Mouse (Mus musculus) heart, embryonic 14.5 days (tissue): ENCODE data around the gene Igdcc3. TPM values are rescaled to one million over a fixed set of nuclear protein-coding genes. Genes with fewer than 3 reads are reported as not detected.
A peak's percentile ranks its signal among the peaks of the same experiment; 100 is the strongest.

Experiments
- ATAC-seq: fragments of 200-750 bp; cut with Nextera tagmentation; 2 replicates; pipeline ENCODE4 v1.8.0; 2017; ENCODE audit warnings: low read depth, moderate TSS enrichment; ENCODE audit not compliant: insufficient number of reproducible peaks, insufficient read depth, low FRiP score
- H3K27ac ChIP-seq, 2 experiments: fragments of 200-500 bp in 1 of 2; fragments of 300-500 bp in 1 of 2; sonication (generic) in 1 of 2; replicated peaks in 1 of 2; 2 replicates each; pipeline ENCODE4 v1.5.1; 2012 to 2014; ENCODE audit warnings: low read depth in 2 of 2, low read length in 2 of 2, control low read depth in 1 of 2, mild to moderate bottlenecking in 1 of 2, mixed read lengths in 1 of 2; ENCODE audit not compliant: control insufficient read depth in 1 of 2, insufficient read depth in 1 of 2
- H3K27me3 ChIP-seq: fragments of 300-500 bp; sonication (generic); 2 replicates; pipeline ENCODE4 v1.6.1; 2014; ENCODE audit warnings: mild to moderate bottlenecking, low read length, control low read depth; ENCODE audit not compliant: control insufficient read depth, insufficient read depth
- H3K36me3 ChIP-seq: fragments of 300-500 bp; sonication (generic); 2 replicates; pipeline ENCODE4 v1.6.1; 2014; ENCODE audit warnings: mild to moderate bottlenecking, control low read depth, low read length, mixed read lengths; ENCODE audit not compliant: control insufficient read depth, insufficient read depth
- H3K4me1 ChIP-seq, 2 experiments: fragments of 200-500 bp in 1 of 2; fragments of 300-500 bp in 1 of 2; sonication (generic) in 1 of 2; 2 replicates each; pipeline ENCODE4 v1.6.1; 2012 to 2014; ENCODE audit warnings: low read length in 2 of 2, control low read depth in 1 of 2, mixed read lengths in 1 of 2; ENCODE audit not compliant: control insufficient read depth in 2 of 2, insufficient read depth in 2 of 2
- H3K4me2 ChIP-seq: fragments of 300-500 bp; sonication (generic); 2 replicates; pipeline ENCODE4 v1.6.1; 2014; ENCODE audit warnings: mild to moderate bottlenecking, low read length
- H3K4me3 ChIP-seq, 2 experiments: fragments of 200-500 bp in 1 of 2; fragments of 300-500 bp in 1 of 2; sonication (generic) in 1 of 2; 2 replicates each; pipeline ENCODE4 v1.5.1; 2012 to 2014; ENCODE audit warnings: low read length in 2 of 2, mild to moderate bottlenecking in 2 of 2, control low read depth in 1 of 2, low read depth in 1 of 2, moderate library complexity in 1 of 2; ENCODE audit not compliant: control insufficient read depth in 1 of 2, insufficient read depth in 1 of 2
- H3K9ac ChIP-seq: fragments of 300-500 bp; sonication (generic); 2 replicates; pipeline ENCODE4 v1.6.1; 2014; ENCODE audit warnings: mild to moderate bottlenecking, low read length
- H3K9me3 ChIP-seq: fragments of 300-500 bp; sonication (generic); 2 replicates; pipeline ENCODE4 v1.6.1; 2016; ENCODE audit warnings: low read length, control low read depth; ENCODE audit not compliant: control insufficient read depth
- WGBS: fragments of 180-500 bp; shearing (Covaris S2); extraction: QIAGEN DNeasy Blood & Tissue Kit; methylation state at CpG from one replicate; pipeline ENCODE4 v1.1.7; 2014; 5-methylcytosine and 5-hydroxymethylcytosine counted together
- polyA plus RNA-seq: library from polyadenylated mRNA; unstranded; fragments of >200 nt; fragmentation: Nextera tagmentation; extraction: Ambion mirVana; gene quantifications from 2 replicates; pipeline ENCODE4 v1.2.1, GENCODE M21; 2014

Igdcc3 gene
- 0.36 and 0.63 TPM in 2 replicates for polyA plus RNA-seq

DNA sequence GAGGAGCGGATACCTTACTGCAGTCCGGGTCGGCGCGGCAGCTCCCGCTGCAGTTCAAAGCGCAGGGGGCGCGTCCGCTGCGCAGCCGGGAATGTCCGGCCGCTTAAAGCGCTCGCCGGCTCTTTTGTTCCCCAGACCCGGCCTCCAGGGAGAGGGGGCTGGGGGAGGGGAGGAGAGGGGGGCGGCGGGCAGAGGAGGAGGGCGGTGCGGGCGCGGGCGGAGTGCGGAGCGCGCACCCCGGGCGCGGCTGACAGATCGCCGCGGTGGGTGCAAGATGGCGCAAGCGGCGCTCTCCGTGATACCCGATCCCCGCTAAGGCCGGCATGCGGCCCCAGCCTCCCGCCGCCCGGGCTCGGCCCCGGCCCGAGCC, at the start of gene Igdcc3:
Gene Igdcc3, plus strand, starts transcription at position 254 of the 370 bp plus-strand sequence.
- WGBS, result under 1% methylated on average over 17 of the region's 48 CpGs
- H3K27ac ChIP-seq, result peak within 1 kb of the TSS; percentile 21 to 42; a peak in 3 of 4 replicates
- peak within 1 kb of the TSS; percentile 68 to 83 for H3K4me3 ChIP-seq
- H3K27me3 ChIP-seq, result peaks cover 19% of the 10 kb centered on the region
- ATAC-seq, result peak; percentile 57
- H3K4me2 ChIP-seq, result peak within 1 kb of the TSS; percentile 93
- H3K36me3 ChIP-seq, result no peaks in the 10 kb centered on the region
- peak within 1 kb of the TSS; percentile 80 for H3K9ac ChIP-seq
- H3K9me3 ChIP-seq, result no peaks in the 10 kb centered on the region
- peaks cover 2 to 4% of the 10 kb centered on the region in 2 experiments; a peak in 3 of 4 replicates for H3K4me1 ChIP-seq

DNA sequence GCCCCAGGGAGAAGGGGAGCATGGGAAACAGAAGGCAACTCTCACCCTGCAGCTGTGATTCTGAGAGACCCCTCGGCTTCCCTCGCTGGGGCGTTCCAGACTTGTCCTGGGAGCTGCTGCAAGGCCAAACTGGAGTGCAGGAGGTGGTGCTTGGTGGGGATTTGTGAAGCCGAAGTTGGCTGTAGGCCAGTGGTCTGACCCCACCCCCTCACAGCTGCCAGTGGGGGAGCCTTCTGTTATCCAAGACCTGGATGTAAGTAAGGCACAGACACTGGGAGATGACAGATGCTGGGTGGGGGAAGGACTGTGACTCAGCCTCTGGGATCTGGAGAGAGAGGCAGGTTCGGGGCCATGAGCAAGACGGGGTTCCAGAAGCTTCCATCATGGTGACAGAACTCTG, 46.8 kb upstream of the Igdcc3 start:
- Histone ChIP-seq H3K9ac (no peak overlapping the region), H3K4me1 (peaks cover 6 to 9% of the 10 kb centered on the region in 2 experiments; a peak in 2 of 4 replicates), H3K27ac (0 out of 4 replicates have a peak overlapping the region, but pooled peaks of 1 of the 2 experiments have one; percentile 15), H3K4me3 (no peak overlapping the region), H3K36me3 (no peaks in the 10 kb centered on the region), H3K9me3 (no peaks in the 10 kb centered on the region), H3K4me2 (0 out of 2 replicates have a peak overlapping the region, but pooled peaks have one; percentile 0), H3K27me3 (no peaks in the 10 kb centered on the region)
- ATAC-seq, result peak; percentile 56
- WGBS, result 10% methylated on average over 6 of the region's 6 CpGs

DNA sequence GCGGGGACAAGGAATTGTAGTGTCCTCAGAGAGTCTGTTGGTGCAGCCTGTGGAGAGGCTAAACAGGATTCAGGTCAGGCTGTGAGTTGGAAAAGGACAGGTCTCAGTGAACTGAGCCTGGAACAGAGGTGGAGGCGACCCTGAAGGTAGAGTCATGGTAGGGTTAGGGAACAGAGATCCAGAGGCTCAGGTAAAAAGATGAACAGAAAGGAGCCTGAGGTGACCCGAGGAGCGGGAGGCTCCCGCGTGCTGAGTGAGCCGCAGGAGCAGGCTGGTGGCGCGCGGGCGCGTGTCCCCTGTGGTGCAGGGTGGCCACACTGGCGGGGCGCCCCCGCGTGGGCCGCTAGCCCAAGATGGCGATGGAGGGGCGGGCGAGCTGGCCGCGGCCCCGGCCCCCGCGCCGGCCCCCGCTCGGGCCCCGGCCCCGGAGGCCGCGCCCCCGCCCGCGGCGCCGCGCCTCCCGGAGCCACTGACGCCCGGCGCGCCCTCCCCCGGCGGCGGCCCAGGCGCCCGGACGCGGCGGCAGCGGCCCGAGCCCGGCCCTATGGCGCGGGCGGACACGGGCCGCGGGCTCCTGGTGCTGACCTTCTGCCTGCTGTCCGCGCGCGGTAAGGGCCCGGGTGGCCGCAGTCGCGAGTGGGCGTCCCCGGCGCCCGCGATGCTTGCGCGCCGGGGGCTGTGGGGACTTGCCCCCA, 39.9 kb upstream of the Igdcc3 start, which contains the start of gene Igdcc4:
Gene Igdcc4, plus strand, starts transcription at position 496 of the 695 bp plus-strand sequence.
- Histone ChIP-seq H3K27ac (peak within 1 kb of the TSS; percentile 0 to 51; a peak in 2 of 4 replicates), H3K9me3 (peaks cover 5% of the 10 kb centered on the region), H3K4me3 (peak within 1 kb of the TSS; percentile 58 to 88), H3K36me3 (no peaks in the 10 kb centered on the region), H3K9ac (peak within 1 kb of the TSS; percentile 86), H3K27me3 (no peaks in the 10 kb centered on the region), H3K4me2 (peak within 1 kb of the TSS; percentile 98), H3K4me1 (peaks cover 0 to 12% of the 10 kb centered on the region in 2 experiments; a peak in 3 of 4 replicates)
- 2% methylated on average over 42 of the region's 76 CpGs for WGBS
- peak; percentile 24; the same call in 1 of the 2 replicates for ATAC-seq

DNA sequence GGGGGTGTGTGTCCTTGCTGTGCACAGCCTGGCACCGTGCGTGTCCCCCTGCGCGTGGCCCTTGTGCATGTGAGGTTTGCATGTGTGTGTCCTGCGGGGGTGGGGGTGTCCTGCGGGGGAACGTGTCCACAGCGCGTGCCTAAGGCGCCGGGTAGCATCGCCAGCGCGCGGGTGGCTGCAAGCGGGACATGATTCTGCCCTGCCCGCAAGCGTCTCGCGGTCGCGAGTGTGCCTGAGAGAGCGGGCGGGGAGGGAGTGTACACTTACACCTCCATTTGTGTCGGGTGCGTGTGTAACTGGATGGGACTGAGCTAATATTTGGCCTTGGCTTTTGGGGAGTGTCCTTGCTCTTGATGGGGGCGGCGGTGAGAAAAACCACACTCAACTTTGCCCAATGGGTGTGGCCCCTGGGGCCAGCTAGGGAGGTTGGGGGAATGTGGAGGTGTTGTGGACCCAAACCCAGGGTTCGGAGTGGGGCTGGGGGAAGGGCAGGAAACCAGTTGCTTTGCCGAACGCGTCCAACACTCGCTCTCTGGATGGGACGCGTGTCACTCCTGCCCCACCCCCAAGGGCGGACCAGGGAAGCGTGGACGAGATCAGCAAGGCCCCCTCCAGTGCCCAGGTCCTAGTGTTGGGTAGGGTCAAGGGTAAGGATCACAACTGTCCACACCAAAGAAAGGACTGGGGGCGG, 39.2 kb upstream of the Igdcc3 start:
- H3K9ac ChIP-seq, result peak overlapping the region; percentile 86
- H3K9me3 ChIP-seq, result peaks cover 5% of the 10 kb centered on the region
- peak overlapping the region; percentile 98 for H3K4me2 ChIP-seq
- H3K27me3 ChIP-seq, result no peaks in the 10 kb centered on the region
- H3K4me1 ChIP-seq, result peaks cover 0 to 12% of the 10 kb centered on the region in 2 experiments; a peak in 3 of 4 replicates
- H3K36me3 ChIP-seq, result no peaks in the 10 kb centered on the region
- under 1% methylated on average over 39 of the region's 39 CpGs for WGBS
- H3K27ac ChIP-seq, result peak overlapping the region; percentile 0 to 51; a peak in 2 of 4 replicates
- H3K4me3 ChIP-seq, result peak overlapping the region; percentile 58 to 88
- peak; percentile 20; the same call in 1 of the 2 replicates for ATAC-seq

DNA sequence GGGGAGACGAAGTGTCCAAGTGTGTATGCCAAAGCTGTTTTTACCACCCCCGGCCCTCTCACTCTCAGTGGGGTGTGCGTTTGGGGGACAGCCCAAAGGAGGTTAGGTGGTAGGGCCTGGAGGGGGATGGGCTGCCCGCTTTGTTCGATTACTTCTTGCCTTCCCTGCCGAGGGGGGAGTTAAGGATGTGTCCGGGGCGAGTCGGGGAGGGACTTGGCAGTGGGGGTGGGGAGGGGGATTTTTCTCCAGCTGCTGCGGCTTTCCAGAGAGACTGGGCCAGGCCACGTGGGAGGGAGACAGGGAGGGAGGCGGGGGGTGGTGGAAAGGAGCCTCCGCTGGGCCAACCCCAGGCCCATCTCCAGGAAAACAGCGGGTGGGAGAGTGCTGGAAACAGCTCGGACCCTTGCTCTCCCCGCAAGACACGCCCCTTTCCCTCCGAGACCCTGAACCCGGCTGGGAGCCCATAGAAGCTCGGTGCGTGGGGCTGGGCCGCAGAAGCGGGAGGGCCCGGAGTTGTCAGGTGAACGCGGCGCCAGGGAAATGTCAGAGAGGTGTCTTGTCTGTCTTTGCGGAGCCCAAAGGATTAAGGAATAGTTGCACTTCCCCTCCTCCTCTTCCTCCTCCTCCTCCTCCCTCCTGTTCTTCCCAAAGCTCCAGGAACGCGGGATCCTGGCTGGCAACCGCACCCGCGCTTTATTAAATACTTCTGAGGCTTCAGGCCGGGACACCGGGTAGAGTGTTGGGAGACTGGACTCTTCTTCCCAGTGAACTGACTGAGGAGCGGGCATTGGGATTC, 38.4 kb upstream of the Igdcc3 start:
- Histone ChIP-seq H3K27ac (peak overlapping the region in 1 of 2 experiments; percentile 51; a peak in 2 of 4 replicates), H3K36me3 (no peaks in the 10 kb centered on the region)
- WGBS, result 5% methylated on average over 36 of the region's 36 CpGs

DNA sequence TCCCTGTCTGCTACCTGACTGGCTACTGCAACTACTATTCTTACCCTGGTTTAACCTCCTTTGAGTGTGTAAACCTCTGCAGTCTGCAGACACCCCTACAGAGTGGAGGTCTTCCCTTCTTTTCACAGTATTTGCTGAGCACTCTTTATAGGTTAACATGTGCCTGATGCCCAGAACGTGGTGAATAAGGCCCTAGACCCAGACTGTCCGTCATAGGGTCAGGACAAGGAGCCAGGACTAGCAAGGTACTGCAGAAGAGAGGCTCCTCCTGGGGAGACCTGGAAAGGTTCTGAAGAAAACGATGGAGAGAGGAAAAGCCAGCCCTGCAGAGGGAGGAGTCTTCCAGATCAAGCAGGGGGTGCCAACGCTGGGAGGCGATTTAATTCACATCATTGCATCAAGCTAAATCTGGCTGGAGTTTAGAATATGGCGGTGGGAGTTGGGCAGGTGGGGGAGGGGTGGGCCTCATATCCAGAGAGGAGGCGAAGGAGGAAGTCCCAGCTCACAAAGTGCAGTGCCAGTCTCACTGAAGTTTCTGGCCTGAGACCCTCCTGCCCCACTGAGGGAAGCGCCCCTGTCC, 37.7 kb upstream of the Igdcc3 start:
- H3K4me1 ChIP-seq, result peaks cover 0 to 12% of the 10 kb centered on the region in 2 experiments; a peak in 3 of 4 replicates
- H3K4me3 ChIP-seq, result peak overlapping the region; percentile 58 to 88
- H3K36me3 ChIP-seq, result no peaks in the 10 kb centered on the region
- no peak for ATAC-seq
- no peaks in the 10 kb centered on the region for H3K27me3 ChIP-seq
- peak overlapping the region; percentile 98 for H3K4me2 ChIP-seq
- peak overlapping the region; percentile 86 for H3K9ac ChIP-seq
- 55% methylated on average over 8 of the region's 8 CpGs for WGBS
- H3K27ac ChIP-seq, result no peak overlapping the region
- H3K9me3 ChIP-seq, result peaks cover 5% of the 10 kb centered on the region

More for the DNA sequence above, 38.4 kb upstream of the Igdcc3 start:
- Histone ChIP-seq H3K4me1 (peaks cover 0 to 12% of the 10 kb centered on the region in 2 experiments; a peak in 3 of 4 replicates), H3K9me3 (peaks cover 5% of the 10 kb centered on the region), H3K9ac (peak overlapping the region; percentile 86), H3K4me2 (peak overlapping the region; percentile 98), H3K27me3 (no peaks in the 10 kb centered on the region), H3K4me3 (peak overlapping the region; percentile 58 to 88)
- ATAC-seq, result 0 out of 2 replicates have a peak, but pooled peaks have one; percentile 18
